Comparison of ENCODE assay signal across 16 mouse cellular contexts in genomic region chr8:106628291-106628964, GRCm38 (mm10). TPM values are rescaled to one million over a fixed set of nuclear protein-coding genes. Genes with fewer than 3 reads are reported as not detected.
"Had no signal": no experiment of that assay in that cellular context is flagged by ENCODE, and none has a peak within 500 bp of the region (broad histone marks: within the 10 kb centered on the region; RNA-seq: fewer than 3 reads in every experiment).

No protein-coding gene starts in this region.

- H3K9ac ChIP-seq: liver, embryonic 13.5 days; lung, embryonic 15.5 days; neural tube, embryonic 12.5 days; neural tube, embryonic 15.5 days had no signal

- H3K4me3 ChIP-seq: layer of hippocampus, adult 2 months; left cerebral cortex, adult 2 months; liver, embryonic 13.5 days; lung, embryonic 15.5 days; neural tube, embryonic 12.5 days; neural tube, embryonic 15.5 days had no signal

- H3K9me3 ChIP-seq: liver, embryonic 13.5 days; lung, embryonic 15.5 days; neural tube, embryonic 12.5 days; neural tube, embryonic 15.5 days had no signal

- H3K4me1 ChIP-seq: neural tube, embryonic 12.5 days had no signal

- H3K27me3 ChIP-seq: liver, embryonic 13.5 days; lung, embryonic 15.5 days; neural tube, embryonic 12.5 days; neural tube, embryonic 15.5 days had no signal

- DNase-seq: layer of hippocampus, adult 9-11 months; liver, embryonic 13.5 days; lung, postnatal 14 days; lung, postnatal 4 days; midbrain, embryonic 14.5 days; right cerebral cortex, postnatal 14 days; right cerebral cortex, postnatal 4 days; thymus, postnatal 25 days had no signal

- H3K36me3 ChIP-seq: liver, embryonic 13.5 days; lung, embryonic 15.5 days; neural tube, embryonic 12.5 days; neural tube, embryonic 15.5 days had no signal

- H3K27ac ChIP-seq: kidney, postnatal 0 days; layer of hippocampus, adult 2 months; left cerebral cortex, adult 2 months; liver, embryonic 13.5 days; lung, embryonic 15.5 days; neural tube, embryonic 12.5 days; neural tube, embryonic 15.5 days; stomach, postnatal 0 days had no signal

RNA-seq across cellular contexts. Expression of gene Cdh1, which starts 25.3 kb away (rescaled TPM):
- total RNA-seq: megakaryocyte-erythroid progenitor cell, adult 5-6 weeks had no signal
